Mouse (Mus musculus) ES-E14 (cell line): Measurements from ENCODE around the gene Lrmda.

Experiments
- CHD2 ChIP-seq: IDR thresholded peaks from 2 replicates; pipeline ENCODE4 v1.6.1; 2014; ENCODE audit warnings: mild to moderate bottlenecking, low read depth, low read length, inconsistent platforms
- HCFC1 ChIP-seq: IDR thresholded peaks from 2 replicates; pipeline ENCODE4 v1.6.1; 2012; ENCODE audit warnings: low read length, inconsistent platforms, borderline replicate concordance; ENCODE audit not compliant: insufficient read depth
- MAFK ChIP-seq: IDR thresholded peaks from 2 replicates; pipeline ENCODE4 v1.6.1; 2014; ENCODE audit warnings: mild to moderate bottlenecking, low read depth, low read length, inconsistent platforms; ENCODE audit not compliant: insufficient read depth
- ZC3H11A ChIP-seq: IDR thresholded peaks from 2 replicates; pipeline ENCODE4 v1.6.1; 2012; ENCODE audit warnings: low read depth, mild to moderate bottlenecking, inconsistent platforms, low read length, borderline replicate concordance
- ZNF384 ChIP-seq: IDR thresholded peaks from 2 replicates; pipeline ENCODE4 v1.6.1; 2012; ENCODE audit warnings: low read depth, low read length, inconsistent platforms

DNA sequence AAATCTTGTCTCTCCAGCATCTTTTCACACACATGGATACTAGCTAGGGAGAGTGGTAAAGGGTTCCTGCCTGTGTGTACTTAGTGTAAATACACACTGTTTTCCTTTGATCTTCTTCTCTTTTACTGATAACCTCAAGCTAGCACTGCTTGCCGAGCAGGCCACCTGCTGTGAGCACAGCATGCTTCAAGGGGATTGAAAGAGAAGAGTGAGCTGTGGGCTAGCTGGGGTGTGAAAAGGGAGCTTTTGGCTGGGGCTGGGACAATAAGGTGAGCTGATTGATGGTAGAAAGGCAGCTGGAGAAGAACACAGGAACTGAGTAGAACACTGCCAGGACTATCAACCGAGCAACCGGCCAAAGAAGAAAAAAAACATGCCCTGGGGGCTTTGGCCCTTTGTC, 124.5 kb downstream of the Lrmda start:
- TF ChIP-seq ZC3H11A: no peak
- no peak for TF ChIP-seq HCFC1
- no peak for TF ChIP-seq MAFK
- TF ChIP-seq ZNF384: no peak
- TF ChIP-seq CHD2: no peak
